Mouse (Mus musculus): ENCODE measurements around the gene Tlr4. TPM values are rescaled to one million over a fixed set of nuclear protein-coding genes. Genes with fewer than 3 reads are reported as not detected.

Tlr4 gene
- polyA plus RNA-seq, 1 experiment from 2014 or later, result 1.9 TPM

- Histone ChIP-seq H3K9me3 (ENCODE audit: control insufficient read depth, low read length) (no peaks in the 10 kb centered on the region), H3K9ac (ENCODE audit: low read depth, low read length) (no peak overlapping the region), H3K36me3 (ENCODE audit: control insufficient read depth, insufficient read depth, low read length) (no peaks in the 10 kb centered on the region), H3K4me2 (no peak overlapping the region), H3K4me3 (ENCODE audit: low read depth, low read length) (no peak overlapping the region), H3K4me1 (replicated peaks; ENCODE audit: control insufficient read depth, insufficient read depth, low read length) (no peaks in the 10 kb centered on the region), H3K27ac (ENCODE audit: low read depth, low read length) (no peak overlapping the region), H3K27me3 (replicated peaks; ENCODE audit: control insufficient read depth, insufficient read depth, low read length) (no peaks in the 10 kb centered on the region)
- 64% methylated on average over 4 of the region's 4 CpGs for WGBS
- ATAC-seq (replicated peaks; ENCODE audit: low FRiP score), result no peak
- DNase-seq (ENCODE audit: low spot score), result no peak
Measured at GRCm38 (mm10) chr4:66875751-66876150, 48.4 kb downstream of the Tlr4 start.

GRCm38 (mm10) chr4:66877609-66878008 lies 50.2 kb downstream of the Tlr4 start:
- no peaks in the 10 kb centered on the region for H3K27me3 ChIP-seq (replicated peaks; ENCODE audit: control insufficient read depth, insufficient read depth, low read length)
- no peaks in the 10 kb centered on the region for H3K9me3 ChIP-seq (ENCODE audit: control insufficient read depth, low read length)
- H3K4me1 ChIP-seq (replicated peaks; ENCODE audit: control insufficient read depth, insufficient read depth, low read length), result no peaks in the 10 kb centered on the region
- DNase-seq (ENCODE audit: low spot score) (no peak), ATAC-seq (replicated peaks; ENCODE audit: low FRiP score) (no peak)
- no peak overlapping the region for H3K27ac ChIP-seq (ENCODE audit: low read depth, low read length)
- WGBS, result 74% methylated on average over 11 of the region's 11 CpGs
- H3K4me2 ChIP-seq, result no peak overlapping the region
- no peak overlapping the region for H3K9ac ChIP-seq (ENCODE audit: low read depth, low read length)
- H3K36me3 ChIP-seq (ENCODE audit: control insufficient read depth, insufficient read depth, low read length), result no peaks in the 10 kb centered on the region
- no peak overlapping the region for H3K4me3 ChIP-seq (ENCODE audit: low read depth, low read length)

- ATAC-seq (replicated peaks; ENCODE audit: low FRiP score) (no peak), DNase-seq (ENCODE audit: low spot score) (no peak)
- H3K27me3 ChIP-seq (replicated peaks; ENCODE audit: control insufficient read depth, insufficient read depth, low read length), result no peaks in the 10 kb centered on the region
- no peak overlapping the region for H3K4me3 ChIP-seq (ENCODE audit: low read depth, low read length)
- H3K4me1 ChIP-seq (replicated peaks; ENCODE audit: control insufficient read depth, insufficient read depth, low read length), result no peaks in the 10 kb centered on the region
- no peaks in the 10 kb centered on the region for H3K9me3 ChIP-seq (ENCODE audit: control insufficient read depth, low read length)
- 82% methylated on average over 1 of the region's 1 CpGs for WGBS
- H3K4me2 ChIP-seq, result no peak overlapping the region
- no peaks in the 10 kb centered on the region for H3K36me3 ChIP-seq (ENCODE audit: control insufficient read depth, insufficient read depth, low read length)
- no peak overlapping the region for H3K27ac ChIP-seq (ENCODE audit: low read depth, low read length)
- H3K9ac ChIP-seq (ENCODE audit: low read depth, low read length), result no peak overlapping the region
Measured at GRCm38 (mm10) chr4:66881496-66881895, 54.1 kb downstream of the Tlr4 start.

- 82% methylated on average over 5 of the region's 5 CpGs for WGBS
- no peaks in the 10 kb centered on the region for H3K9me3 ChIP-seq (ENCODE audit: control insufficient read depth, low read length)
- no peaks in the 10 kb centered on the region for H3K4me1 ChIP-seq (replicated peaks; ENCODE audit: control insufficient read depth, insufficient read depth, low read length)
- H3K36me3 ChIP-seq (ENCODE audit: control insufficient read depth, insufficient read depth, low read length), result no peaks in the 10 kb centered on the region
- H3K27me3 ChIP-seq (replicated peaks; ENCODE audit: control insufficient read depth, insufficient read depth, low read length), result no peaks in the 10 kb centered on the region
- H3K27ac ChIP-seq (ENCODE audit: low read depth, low read length), result no peak overlapping the region
- no peak overlapping the region for H3K9ac ChIP-seq (ENCODE audit: low read depth, low read length)
- ATAC-seq (replicated peaks; ENCODE audit: low FRiP score) (no peak), DNase-seq (ENCODE audit: low spot score) (no peak)
- H3K4me3 ChIP-seq (ENCODE audit: low read depth, low read length), result no peak overlapping the region
- H3K4me2 ChIP-seq, result no peak overlapping the region
Measured at GRCm38 (mm10) chr4:66883264-66883663, 55.9 kb downstream of the Tlr4 start.

- Histone ChIP-seq H3K9ac (ENCODE audit: low read depth, low read length) (no peak overlapping the region), H3K4me2 (no peak overlapping the region)
Measured at GRCm38 (mm10) chr4:66894547-66894946, 67.2 kb downstream of the Tlr4 start.

GRCm38 (mm10) chr4:66894981-66895380 lies 67.6 kb downstream of the Tlr4 start:
- H3K9ac ChIP-seq (ENCODE audit: low read depth, low read length), result no peak overlapping the region
- no peak overlapping the region for H3K27ac ChIP-seq (ENCODE audit: low read depth, low read length)
- no peak for ATAC-seq (replicated peaks; ENCODE audit: low FRiP score)
- H3K4me3 ChIP-seq (ENCODE audit: low read depth, low read length), result no peak overlapping the region
- no peaks in the 10 kb centered on the region for H3K36me3 ChIP-seq (ENCODE audit: control insufficient read depth, insufficient read depth, low read length)
- no peaks in the 10 kb centered on the region for H3K9me3 ChIP-seq (ENCODE audit: control insufficient read depth, low read length)
- H3K27me3 ChIP-seq (replicated peaks; ENCODE audit: control insufficient read depth, insufficient read depth, low read length), result no peaks in the 10 kb centered on the region
- 70% methylated on average over 7 of the region's 7 CpGs for WGBS
- H3K4me2 ChIP-seq, result no peak overlapping the region
- no peaks in the 10 kb centered on the region for H3K4me1 ChIP-seq (replicated peaks; ENCODE audit: control insufficient read depth, insufficient read depth, low read length)
- DNase-seq (ENCODE audit: low spot score), result no peak

More at GRCm38 (mm10) chr4:66894547-66894946, 67.2 kb downstream of the Tlr4 start:
- Histone ChIP-seq H3K4me3 (ENCODE audit: low read depth, low read length) (no peak overlapping the region), H3K27ac (ENCODE audit: low read depth, low read length) (no peak overlapping the region), H3K27me3 (replicated peaks; ENCODE audit: control insufficient read depth, insufficient read depth, low read length) (no peaks in the 10 kb centered on the region), H3K4me1 (replicated peaks; ENCODE audit: control insufficient read depth, insufficient read depth, low read length) (no peaks in the 10 kb centered on the region), H3K9me3 (ENCODE audit: control insufficient read depth, low read length) (no peaks in the 10 kb centered on the region), H3K36me3 (ENCODE audit: control insufficient read depth, insufficient read depth, low read length) (no peaks in the 10 kb centered on the region)
- ATAC-seq (replicated peaks; ENCODE audit: low FRiP score) (no peak), DNase-seq (ENCODE audit: low spot score) (no peak)
- 25% methylated on average over 2 of the region's 2 CpGs for WGBS

GRCm38 (mm10) chr4:66900126-66900525 lies 72.7 kb downstream of the Tlr4 start:
- Histone ChIP-seq H3K27me3 (replicated peaks; ENCODE audit: control insufficient read depth, insufficient read depth, low read length) (no peaks in the 10 kb centered on the region), H3K27ac (ENCODE audit: low read depth, low read length) (no peak overlapping the region), H3K4me2 (no peak overlapping the region), H3K9ac (ENCODE audit: low read depth, low read length) (no peak overlapping the region), H3K36me3 (ENCODE audit: control insufficient read depth, insufficient read depth, low read length) (no peaks in the 10 kb centered on the region), H3K4me1 (replicated peaks; ENCODE audit: control insufficient read depth, insufficient read depth, low read length) (no peaks in the 10 kb centered on the region), H3K9me3 (ENCODE audit: control insufficient read depth, low read length) (no peaks in the 10 kb centered on the region), H3K4me3 (ENCODE audit: low read depth, low read length) (no peak overlapping the region)
- ATAC-seq (replicated peaks; ENCODE audit: low FRiP score), result no peak
- no peak for DNase-seq (ENCODE audit: low spot score)

- Histone ChIP-seq H3K9ac (ENCODE audit: low read depth, low read length) (no peak overlapping the region), H3K36me3 (ENCODE audit: control insufficient read depth, insufficient read depth, low read length) (no peaks in the 10 kb centered on the region), H3K27me3 (replicated peaks; ENCODE audit: control insufficient read depth, insufficient read depth, low read length) (no peaks in the 10 kb centered on the region), H3K4me3 (ENCODE audit: low read depth, low read length) (no peak overlapping the region), H3K27ac (ENCODE audit: low read depth, low read length) (no peak overlapping the region), H3K9me3 (ENCODE audit: control insufficient read depth, low read length) (no peaks in the 10 kb centered on the region), H3K4me1 (replicated peaks; ENCODE audit: control insufficient read depth, insufficient read depth, low read length) (no peaks in the 10 kb centered on the region), H3K4me2 (no peak overlapping the region)
- no peak for ATAC-seq (replicated peaks; ENCODE audit: low FRiP score)
- no peak for DNase-seq (ENCODE audit: low spot score)
Measured at GRCm38 (mm10) chr4:66901498-66901897, 74.1 kb downstream of the Tlr4 start.

- Histone ChIP-seq H3K27ac (ENCODE audit: low read depth, low read length) (no peak overlapping the region), H3K9ac (ENCODE audit: low read depth, low read length) (no peak overlapping the region), H3K4me1 (replicated peaks; ENCODE audit: control insufficient read depth, insufficient read depth, low read length) (no peaks in the 10 kb centered on the region), H3K27me3 (replicated peaks; ENCODE audit: control insufficient read depth, insufficient read depth, low read length) (no peaks in the 10 kb centered on the region), H3K4me3 (ENCODE audit: low read depth, low read length) (no peak overlapping the region), H3K36me3 (ENCODE audit: control insufficient read depth, insufficient read depth, low read length) (no peaks in the 10 kb centered on the region), H3K9me3 (ENCODE audit: control insufficient read depth, low read length) (no peaks in the 10 kb centered on the region), H3K4me2 (no peak overlapping the region)
- no peak for ATAC-seq (replicated peaks; ENCODE audit: low FRiP score)
- DNase-seq (ENCODE audit: low spot score), result no peak
Measured at GRCm38 (mm10) chr4:66908376-66908775, 81.0 kb downstream of the Tlr4 start.
